Mouse (Mus musculus): ENCODE measurements around the gene Slc35c2.

GRCm38 (mm10) chr2:165281779-165282311 is 5.8 kb downstream of the Slc35c2 start:
- TF ChIP-seq CTCF (IDR thresholded peaks at IDR 0.05; ENCODE audit: borderline replicate concordance, control insufficient read depth, extremely low read depth, insufficient read depth, low read length, poor library complexity) (no peak), POLR2A (IDR thresholded peaks at IDR 0.05; ENCODE audit: control insufficient read depth, extremely low read depth, insufficient read depth, low read length, poor library complexity) (no peak)
